Mouse (Mus musculus): ENCODE measurements around the gene Arhgap30.

Gene Arhgap30

DNA sequence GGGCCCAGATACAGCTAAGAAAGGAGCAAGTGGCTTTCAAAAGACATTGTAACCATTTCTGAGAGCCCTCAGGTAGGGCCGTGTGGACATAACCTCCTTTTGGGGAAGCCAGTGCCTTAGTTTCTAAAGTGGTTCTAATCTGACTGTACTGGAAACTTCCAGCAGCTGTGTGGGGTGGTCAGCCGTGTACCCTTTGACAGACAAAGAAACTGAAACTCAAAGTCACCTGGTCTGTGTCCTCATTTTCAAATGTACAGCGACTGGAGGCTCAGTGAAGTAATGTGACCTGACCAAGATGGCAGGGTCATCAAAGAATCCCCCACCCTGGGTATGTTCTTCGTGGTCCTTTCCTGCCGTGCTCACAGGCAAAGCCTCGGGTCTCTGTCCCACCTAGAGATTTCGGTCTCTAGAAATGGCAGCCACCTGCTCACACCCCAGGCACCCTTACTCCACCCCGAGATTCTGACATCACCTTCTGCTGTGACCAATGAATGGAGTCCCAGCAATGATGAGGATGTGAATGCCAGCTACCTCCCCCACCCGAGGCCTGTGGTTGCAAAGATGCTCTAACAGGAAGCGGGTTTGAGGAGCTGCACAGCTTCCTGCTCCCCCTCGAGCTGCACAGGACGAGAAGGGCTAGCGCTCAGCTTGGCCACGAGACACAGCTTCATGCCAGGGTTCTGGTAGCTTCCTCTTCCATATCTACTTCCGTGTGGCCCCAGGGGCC lies at the start of gene Arhgap30:
TSS of gene Arhgap30 (plus strand) at position 579 of the 727 bp plus-strand sequence.
- no peak for DNase-seq (ENCODE audit: low read depth)

DNA sequence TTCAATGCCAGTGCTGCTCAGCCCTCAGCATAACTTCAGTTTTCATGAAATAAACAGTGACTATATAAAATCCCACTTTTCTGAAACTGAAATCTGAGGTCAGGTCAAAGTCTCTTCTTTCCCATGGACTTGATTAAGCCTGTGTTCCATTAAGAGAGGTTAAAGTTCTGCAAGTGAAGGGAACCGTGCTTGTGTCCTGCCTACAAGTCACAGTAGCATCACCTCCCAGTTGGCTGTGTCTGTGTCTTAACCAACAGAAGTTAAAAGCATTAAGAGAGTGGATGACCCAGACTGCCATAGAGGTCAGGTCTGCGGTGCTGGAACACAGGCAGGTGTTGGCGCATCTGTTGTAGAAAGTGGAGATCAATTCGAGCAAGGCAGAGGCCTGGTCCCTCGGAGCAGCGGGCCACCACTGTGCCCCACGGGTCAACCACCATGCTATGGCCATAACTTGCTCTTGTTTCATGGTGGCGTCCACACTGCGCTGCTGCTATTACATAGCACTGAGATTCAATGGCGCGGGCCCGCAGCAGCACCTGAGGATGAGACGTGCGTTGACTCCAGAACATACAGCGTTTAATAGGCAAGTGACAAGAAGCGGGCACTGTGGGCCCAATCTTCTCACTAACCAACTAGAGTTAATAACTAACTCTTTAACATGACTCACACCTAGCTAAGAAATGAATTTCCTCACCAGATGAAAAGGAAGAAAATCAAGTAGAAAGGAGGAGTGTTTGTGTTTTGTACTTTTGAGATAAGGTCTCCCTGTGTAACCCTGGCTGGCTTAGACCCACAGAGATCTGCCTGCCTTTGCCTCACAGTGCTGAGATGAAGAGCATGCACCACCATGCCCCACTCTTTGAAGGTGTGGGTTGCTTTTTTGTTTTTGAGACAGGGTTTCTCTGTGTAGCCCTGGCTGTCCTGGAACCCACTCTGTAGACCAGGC lies 46.2 kb upstream of the Arhgap30 start:
- no peak for DNase-seq (ENCODE audit: low read depth)

DNA sequence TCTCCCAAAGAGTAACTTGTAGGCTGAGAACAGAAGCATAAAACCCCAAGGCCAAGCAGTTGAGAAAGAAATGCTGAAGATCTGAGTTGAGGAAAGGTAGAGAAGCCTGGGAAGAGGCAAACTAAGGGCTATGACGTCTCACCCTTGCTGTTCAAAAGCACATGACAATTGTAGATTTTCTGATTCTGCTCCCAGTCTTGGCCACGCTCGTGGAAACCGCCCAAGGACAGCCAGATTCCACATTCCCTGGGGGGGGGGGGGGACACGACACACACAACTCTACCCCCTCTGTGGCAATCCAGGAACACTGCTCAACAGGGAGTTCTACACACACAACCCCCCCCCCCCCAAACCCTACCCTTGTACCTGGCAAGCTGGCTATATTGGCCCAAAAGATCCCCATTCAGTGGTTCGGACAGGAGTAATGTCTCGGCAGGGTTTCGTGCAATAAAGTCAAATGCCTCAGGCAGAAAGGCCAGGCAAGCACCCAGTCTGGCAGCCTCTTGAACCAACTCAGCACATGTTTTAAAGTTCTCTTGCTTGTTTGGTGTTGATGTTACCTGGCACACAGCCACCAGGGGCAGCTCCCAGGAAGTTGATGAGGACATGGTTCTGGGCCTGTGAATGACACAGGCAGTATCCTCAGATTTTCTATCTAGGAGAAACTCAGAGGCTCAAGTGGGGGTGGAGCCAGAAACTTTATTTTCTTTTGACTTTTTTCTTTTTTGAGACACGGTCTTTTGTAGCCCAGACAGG lies 44.7 kb upstream of the Arhgap30 start:
- DNase-seq (ENCODE audit: low read depth) = no peak

DNA sequence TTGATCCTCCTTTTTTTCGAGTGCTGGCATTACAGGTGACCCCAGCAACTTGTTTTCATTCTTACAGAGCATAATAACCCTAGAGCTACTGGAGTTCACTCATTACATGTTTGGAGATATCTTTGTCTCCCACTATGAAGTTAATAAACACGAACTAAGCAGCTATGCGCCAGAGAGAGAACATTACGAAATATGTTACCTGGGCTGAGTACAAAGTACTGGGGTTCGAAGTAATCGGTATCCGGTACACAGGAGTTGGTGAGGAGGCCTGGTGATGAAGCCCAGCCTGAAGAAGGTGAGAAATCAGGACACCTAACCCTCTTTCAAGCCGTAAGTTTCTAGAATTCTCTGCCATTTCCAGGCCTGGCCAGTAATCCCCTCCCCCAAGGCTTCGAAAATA lies 44.0 kb upstream of the Arhgap30 start:
- no peak for DNase-seq (ENCODE audit: low read depth)

DNA sequence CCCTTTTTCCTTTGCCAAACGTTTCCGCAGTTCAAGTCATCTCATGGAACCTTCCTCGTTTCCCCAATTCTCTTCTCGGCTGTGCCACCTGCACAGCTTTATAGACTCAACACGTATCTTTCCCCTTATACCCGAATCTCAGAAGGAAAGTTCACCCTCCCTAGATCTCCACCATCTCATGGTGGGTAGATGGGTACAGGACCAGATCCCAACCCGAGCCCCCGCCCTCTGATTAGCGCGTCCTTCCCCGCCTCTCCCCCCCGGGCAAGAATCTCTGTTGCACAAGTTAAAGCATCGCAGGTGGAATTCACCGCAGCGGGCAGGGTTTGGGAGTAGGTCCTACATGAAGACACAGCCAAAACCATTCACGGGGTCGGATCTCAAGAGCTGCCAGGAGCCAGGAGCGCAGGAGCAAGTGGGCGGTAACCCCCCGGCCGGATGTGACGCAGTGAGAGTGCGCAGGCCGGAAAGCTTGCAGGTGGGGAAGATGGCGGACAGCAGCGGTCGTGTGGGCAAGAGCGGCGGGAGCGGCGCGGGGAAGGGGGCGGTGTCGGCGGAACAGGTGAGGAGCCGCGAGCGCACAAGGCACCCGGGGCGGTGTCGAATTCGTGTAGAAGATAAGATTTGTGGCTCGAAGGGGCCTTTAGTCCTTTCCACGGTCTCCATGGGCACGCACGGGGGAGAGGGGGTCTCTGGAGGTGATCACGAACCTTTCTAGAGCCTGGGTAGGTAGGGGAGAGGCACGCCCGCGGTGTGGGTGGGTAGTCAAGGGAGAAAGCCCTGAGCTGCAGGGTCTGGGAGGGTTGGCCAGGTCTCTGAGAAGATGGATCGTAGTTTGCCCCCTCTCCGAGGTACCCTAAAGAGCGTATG lies 43.3 kb upstream of the Arhgap30 start, which contains the start of the genes Nit1 and Pfdn2:
TSS of gene Nit1 (minus strand) at position 422 of the 870 bp plus-strand sequence.
TSS of gene Pfdn2 (plus strand) at position 446 of the 870 bp plus-strand sequence.
- DNase-seq (ENCODE audit: low read depth) = peak; percentile 78

DNA sequence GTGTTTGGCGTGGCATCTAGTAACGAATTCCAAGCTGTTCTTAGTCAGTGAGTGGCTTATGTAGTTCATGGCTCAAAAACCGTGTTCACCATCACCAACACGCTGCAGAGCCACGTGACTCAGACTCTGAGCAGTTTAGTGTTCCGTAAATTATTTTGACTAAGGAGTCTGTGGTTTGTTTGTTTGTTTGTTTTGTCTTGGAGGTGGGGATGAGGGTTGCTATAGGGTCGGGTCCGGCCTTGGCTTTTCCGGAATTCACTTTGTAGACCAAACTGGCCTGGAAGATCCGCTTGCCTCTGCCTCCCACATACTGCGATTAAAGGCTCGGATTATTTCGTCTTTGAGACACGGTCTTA lies 42.7 kb upstream of the Arhgap30 start:
- DNase-seq (ENCODE audit: low read depth) = no peak

DNA sequence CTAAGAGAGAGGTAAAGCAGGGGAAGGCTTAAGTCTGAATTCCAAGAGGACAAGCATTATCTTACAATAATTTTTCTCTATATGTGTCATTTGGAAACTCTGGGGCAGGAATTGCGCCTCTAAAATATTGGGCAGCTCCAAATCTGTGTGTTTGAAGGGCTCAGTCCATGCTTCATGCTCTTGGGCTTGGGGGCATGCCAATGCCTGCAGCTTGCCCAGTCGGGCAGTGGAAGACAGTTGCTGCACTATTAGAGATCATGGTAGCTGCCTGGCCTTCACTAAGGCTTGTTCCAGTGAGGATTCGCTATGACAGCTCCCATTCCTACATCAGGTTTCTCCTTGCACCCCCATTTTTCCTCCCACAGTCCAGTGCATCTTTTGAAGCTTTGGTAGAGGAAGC lies 40.1 kb upstream of the Arhgap30 start:
- DNase-seq (ENCODE audit: low read depth) = no peak

DNA sequence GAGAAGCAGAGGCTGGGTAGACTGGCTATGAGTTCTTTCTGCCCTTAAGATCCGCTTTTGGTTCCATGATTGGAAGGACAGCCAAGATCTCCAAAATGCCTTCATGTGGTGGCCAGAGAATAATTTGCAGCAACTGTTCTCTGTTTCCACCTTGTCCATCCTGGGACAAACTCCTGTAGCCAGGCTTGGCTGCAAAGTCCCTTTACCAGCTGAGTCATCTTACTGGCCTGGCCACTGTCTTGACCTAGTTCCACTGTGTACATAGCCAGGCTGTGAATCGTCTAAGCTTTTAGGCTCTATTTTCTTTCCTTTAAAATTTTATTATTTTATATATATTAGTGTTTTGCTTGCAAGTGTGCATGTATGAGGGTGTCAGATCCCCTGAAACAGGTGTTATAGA lies 39.5 kb upstream of the Arhgap30 start:
- DNase-seq (ENCODE audit: low read depth) = no peak

DNA sequence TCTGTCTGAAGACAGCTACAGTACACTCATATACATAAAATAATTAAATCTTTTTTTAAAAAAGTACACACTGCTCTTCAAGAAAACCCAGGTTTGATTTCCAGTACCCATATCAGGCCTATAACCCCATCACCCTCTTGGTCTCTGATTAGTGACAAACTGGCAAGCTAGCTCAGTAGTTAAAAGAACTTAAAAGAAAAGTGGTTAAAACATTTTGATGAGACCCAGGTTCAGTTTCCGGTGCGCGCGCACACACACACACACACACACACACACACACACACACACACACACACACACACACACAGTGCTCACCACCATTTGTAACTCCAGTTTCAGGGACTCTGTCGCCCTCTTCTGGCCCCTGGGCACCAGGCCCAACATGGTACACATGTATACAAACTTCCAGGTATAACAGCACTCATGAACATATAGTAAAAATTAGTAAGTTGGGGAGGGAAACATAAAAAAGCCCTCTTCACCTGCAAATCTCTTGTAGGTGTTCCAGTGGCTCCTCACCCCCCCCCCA lies 32.9 kb upstream of the Arhgap30 start:
- DNase-seq (ENCODE audit: low read depth) = no peak

DNA sequence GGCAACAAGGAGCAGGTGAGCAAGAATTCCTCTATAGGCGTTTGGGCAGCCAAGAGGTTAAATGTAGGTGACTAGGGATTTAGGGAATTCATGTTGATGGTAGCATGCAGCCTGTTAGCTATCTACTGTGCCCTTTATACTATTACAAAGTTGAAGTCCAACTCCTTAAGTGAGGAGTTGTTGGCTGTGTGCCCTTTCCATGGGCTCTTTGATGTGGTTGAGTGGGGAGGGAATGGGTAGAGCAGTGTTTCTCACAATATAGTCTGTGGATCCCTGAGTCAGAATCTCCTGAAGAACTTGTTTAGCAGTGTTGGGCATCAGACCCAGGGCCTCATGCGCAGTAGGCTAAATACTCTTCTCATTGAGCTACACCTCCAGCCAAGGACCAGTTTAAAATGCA lies 31.9 kb upstream of the Arhgap30 start:
- DNase-seq (ENCODE audit: low read depth) = no peak

DNA sequence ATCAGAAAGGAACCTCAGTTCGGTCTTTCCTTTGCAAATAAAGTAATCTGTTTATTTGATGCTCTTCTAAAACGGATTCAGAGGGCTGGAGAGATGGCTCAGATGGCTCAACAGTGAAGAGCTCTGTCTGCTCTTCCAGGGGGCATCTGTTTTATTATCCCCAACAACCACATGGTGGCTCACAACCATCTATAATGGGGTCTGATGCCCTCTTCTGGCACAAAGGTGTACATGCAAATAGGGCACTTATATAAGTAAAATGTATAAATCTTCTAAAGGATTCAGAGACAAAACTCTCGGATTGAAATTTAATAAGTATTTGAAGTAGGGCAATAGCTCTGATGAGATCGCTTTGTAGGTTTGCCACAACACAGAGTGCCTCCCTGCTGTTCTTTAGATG lies 30.3 kb upstream of the Arhgap30 start:
- no peak for DNase-seq (ENCODE audit: low read depth)

DNA sequence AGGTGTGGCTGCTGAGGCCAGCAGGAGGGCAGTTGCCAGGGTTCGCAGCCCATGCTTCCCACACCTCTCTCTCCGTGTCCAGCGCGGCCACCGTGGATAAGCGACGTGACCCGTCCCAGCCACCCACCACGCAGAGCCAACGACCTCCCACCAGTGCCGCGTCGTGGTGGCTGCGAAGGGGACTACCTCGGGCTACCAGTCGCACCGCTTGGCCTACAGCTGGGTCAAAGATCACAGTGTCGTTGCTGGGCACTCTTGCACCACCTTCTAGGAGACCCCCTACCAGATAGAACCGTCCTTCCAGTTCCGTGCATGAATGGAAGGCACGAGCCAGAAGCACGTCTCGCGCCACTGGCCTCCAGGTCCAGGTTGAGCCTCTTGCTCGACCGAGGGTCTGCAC lies 28.5 kb upstream of the Arhgap30 start:
- no peak for DNase-seq (ENCODE audit: low read depth)

DNA sequence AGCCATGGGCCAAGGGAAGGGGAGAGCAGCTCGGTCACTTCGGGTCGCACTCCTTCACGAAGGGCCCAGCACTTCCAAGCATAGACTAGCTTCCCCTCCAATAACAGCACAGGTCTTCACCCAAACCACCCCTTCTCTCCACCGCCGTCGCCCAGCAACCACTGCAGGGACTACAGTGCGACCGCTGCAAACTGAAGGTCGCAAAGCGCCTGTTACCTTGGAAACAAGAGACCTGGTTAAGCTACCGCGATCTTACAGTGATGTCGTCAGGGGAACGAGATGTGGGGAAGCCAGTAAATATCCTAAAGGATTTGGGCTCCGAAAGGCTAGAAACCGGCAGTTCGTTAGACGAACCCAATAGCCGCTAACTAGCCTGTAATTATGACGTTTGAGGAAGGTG lies 28.1 kb upstream of the Arhgap30 start, which contains the start of gene Klhdc9:
TSS of gene Klhdc9 (minus strand) at position 143 of the 400 bp plus-strand sequence.
- peak; percentile 81 for DNase-seq (ENCODE audit: low read depth)

DNA sequence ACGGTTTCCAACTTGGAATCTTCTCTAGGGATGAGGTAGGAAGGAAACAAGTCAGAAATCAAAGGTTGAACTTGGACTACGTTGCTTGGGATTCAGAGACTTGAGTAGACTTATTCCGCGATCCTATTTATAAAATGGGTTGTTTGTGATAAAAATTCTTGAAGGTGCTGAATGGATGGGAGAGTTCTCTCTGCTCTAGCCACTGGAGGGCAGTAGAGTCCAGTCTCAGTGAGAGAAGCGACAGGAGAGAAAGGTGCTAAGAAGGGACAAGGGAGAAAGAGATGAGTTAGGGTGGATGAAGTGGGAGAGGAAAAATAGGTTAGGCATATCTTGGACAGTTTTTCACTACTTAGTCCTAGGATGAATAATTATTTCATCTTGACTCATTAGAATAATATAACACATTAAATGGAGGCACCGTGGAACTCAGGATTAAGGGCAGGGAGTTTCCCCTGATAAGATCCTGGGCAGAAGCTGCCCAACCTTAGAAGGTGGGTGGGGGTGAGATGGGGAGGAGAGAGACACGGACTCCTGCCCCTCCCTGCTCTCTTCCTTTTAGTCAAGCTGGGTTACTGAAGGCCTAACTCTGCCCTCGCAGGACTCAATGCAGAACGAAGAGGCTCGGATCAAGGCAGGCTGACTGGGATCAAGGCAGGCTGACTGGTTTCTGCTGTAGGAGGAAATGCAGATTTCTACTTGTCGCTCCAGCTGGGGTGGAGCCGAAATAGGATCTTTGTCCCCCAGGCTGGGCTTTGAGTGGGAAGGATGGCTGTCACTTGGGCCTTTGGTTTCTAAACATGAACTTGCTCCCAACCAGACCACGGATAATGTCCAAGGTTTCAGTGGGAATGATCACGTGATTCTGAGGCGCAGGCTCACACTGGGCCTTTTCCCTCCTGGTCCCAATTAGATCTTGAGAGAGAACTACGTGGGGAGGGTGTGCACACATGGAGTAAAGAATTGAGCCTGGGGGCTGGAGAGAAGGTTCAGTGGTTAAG lies 27.3 kb upstream of the Arhgap30 start:
- peak; percentile 86 for DNase-seq (ENCODE audit: low read depth)

DNA sequence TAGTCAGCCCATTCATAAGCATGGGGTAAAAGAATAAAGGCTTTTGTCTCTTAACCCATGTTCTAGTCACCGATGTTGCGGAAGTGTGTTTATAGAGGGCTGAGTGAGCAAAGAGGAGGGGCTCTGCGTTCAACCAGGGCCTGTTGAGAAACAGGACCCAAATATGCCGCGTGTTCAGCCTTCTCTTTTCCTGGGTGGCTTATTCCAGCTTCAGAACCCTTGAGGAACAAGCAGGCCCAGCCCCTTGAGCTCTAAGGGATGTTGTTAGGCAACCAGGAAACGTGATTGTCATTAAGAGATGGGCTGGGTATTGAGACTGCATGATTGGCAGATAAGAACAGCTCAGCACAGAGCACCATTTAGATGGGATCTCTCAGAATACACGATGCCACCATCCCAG lies 22.8 kb upstream of the Arhgap30 start:
- DNase-seq (ENCODE audit: low read depth) = no peak

DNA sequence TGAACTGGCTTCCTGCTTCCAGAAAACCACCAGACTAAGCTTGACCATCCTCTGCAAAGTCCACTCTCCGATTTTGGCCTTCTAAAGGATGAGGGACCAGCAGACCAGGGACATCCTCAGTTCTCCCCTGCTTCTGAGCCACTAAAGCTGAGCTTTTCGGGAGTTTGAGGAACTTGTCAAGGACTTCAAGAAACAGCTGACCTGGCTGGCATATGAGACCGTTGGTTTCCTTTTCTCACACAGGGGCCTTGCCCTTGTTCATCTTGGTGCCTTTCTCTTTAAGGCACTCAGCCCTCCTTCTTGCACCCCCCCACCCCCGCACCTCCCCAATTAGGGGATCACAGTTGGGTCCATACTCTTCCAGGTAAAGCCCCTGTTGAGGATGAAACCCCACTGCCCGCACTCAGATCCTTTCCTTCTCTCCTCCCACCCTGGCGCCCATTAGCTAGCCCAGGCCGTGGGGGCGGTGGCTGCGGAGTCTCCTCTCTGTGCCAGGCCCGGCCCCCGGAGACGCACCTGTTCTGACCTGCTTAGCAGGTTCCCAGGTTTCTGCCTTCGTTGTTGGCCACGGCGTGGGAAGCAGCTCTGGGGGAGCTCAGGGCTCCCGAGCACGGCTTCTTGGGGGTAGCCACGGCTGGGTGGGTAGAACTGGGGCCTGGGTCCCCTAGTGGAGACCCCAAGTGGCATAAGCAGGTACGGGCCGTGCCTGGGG lies 18.8 kb upstream of the Arhgap30 start, which contains the start of gene Nectin4:
TSS of gene Nectin4 (plus strand) at position 255 of the 712 bp plus-strand sequence.
- DNase-seq (ENCODE audit: low read depth) = no peak

DNA sequence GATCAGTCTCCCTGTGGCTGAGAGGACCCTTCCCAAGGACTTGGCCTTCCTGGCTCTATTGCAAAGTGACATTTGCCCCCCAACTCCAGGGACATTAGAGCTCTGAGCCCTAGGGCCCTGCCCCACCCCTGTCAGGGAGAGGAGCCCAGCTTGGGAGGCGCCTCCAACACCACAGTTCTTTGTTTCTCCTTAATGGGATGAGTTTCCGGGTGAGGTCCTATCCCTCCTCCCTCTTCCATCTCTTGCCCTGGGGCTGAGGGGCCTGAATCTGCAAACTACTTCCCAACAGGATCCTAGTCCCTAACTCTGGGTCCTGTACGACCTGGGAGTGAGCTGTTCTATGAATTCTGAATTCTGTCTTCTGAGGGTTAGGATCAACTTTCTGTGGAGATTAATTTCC lies 15.9 kb upstream of the Arhgap30 start:
- no peak for DNase-seq (ENCODE audit: low read depth)

DNA sequence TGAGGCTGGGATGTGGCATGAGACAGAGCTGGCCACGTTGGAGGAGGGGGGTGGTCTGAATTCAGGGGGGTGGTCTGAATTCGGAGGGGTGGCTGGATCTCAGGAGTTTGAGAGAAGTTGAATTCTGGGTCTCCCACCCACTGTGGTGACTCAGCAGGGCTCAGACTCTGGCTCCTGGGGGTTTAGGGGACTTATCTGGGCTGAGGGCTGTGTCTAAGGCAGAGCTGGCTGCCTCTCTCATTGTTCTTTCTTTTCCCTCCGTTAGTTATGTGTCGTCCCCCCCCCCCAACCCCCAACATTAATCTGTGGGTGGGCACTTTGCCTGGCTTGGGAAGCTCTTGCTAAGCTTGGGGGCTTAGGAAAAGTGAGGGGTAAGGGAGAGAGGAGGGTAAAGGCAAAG lies 14.8 kb upstream of the Arhgap30 start:
- DNase-seq (ENCODE audit: low read depth) = no peak

DNA sequence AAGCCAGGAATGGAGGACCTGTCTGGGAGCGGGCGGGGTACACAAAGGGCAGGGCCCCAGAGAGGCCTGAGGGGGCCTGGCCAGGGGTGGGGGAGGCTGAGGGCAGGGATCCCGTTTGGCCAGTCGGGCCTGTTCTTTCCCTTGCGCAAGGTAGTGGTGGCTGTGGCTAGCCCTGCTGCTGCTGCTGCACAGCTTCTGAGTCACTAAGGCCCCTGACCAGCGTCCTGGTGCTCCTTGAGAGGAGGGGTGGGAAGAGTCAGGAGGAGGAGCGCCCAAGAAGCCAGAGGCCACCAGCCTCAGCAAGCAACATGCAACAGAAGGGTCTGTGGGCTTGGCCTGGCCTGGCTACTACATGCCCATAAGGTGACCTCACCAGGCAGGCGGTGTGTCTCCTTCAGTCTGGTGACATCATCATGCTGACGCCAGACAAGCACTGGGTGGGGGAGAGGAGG lies 13.1 kb upstream of the Arhgap30 start:
- no peak for DNase-seq (ENCODE audit: low read depth)
